8 mouse cellular contexts compared by ENCODE assay signal in the genomic region with DNA sequence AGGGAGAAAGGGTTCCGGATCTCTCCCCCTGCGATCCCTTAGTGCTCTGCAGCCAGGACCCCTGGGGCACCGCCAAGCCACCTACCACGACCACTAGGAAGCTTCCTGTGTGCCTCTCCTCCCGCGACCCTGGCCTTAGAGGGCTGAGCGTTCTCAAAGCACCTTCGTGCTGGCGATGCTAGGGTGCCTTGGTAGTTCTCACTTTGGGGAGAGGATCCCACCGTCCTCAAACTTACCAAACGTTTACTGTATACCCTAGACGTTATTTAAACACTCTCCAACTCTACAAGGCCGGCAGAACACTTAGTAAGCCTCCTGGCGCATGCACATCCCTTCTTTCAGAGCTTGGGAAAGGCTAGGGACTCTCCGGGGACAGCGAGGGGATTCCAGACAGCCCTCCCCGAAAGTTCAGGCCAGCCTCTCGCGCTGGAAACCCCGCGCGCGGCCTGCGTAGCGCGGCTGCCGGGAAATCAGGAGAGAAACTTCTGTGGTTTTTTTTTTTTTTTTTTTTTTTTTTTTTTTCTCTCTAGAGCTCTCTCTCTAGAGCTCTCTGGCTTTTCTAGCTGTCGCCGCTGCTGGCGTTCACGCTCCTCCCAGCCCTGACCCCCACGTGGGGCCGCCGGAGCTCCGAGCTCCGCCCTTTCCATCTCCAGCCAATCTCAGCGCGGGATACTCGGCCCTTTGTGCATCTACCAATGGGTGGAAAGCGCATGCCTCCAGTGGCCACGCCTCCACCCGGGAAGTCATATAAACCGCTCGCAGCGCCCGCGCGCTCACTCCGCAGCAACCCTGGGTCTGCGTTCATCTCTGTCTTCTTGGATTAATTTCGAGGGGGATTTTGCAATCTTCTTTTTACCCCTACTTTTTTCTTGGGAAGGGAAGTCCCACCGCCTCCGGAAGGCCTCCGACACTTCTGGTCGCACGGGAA. TPM values are rescaled to one million over a fixed set of nuclear protein-coding genes. Genes with fewer than 3 reads are reported as not detected.
DNase-seq lines count a peak whose midpoint lies in the region; ATAC-seq and TF ChIP-seq lines count a peak whose summit lies in the region.

Gene Gadd45b (plus strand): TSS at position 775 of the 928 bp plus-strand sequence.

- peak; percentile 100 for TF ChIP-seq POLR2A in olfactory bulb, adult 2 months (IDR thresholded peaks at IDR 0.05; ENCODE audit: insufficient read depth, low read depth, low read length)
- peak; percentile 97 for TF ChIP-seq POLR2A in thymus, adult 2 months (IDR thresholded peaks at IDR 0.05; ENCODE audit: control insufficient read depth, extremely low read depth, insufficient read depth, low read length, poor library complexity)

- H3K27ac ChIP-seq in forebrain, embryonic 14.5 days (ENCODE audit: low read depth, low read length), result peak within 1 kb of the TSS; percentile 60
- peak within 1 kb of the TSS; percentile 97 for H3K27ac ChIP-seq in layer of hippocampus, adult 2 months
- H3K27ac ChIP-seq in lung, embryonic 14.5 days (ENCODE audit: low read depth), result peak within 1 kb of the TSS; percentile 95
- H3K27ac ChIP-seq in olfactory bulb, adult 2 months (ENCODE audit: insufficient read depth, low read depth, low read length), result peak within 1 kb of the TSS; percentile 87
- peak within 1 kb of the TSS; percentile 14; the same call in 1 of the 2 replicates for H3K27ac ChIP-seq in thymus, adult 2 months (ENCODE audit: control insufficient read depth, insufficient read depth, low read length)

- peaks cover 42% of the 10 kb centered on the region for H3K27me3 ChIP-seq in forebrain, embryonic 14.5 days (replicated peaks; ENCODE audit: control insufficient read depth, insufficient read depth, low read length)
- peaks cover 43% of the 10 kb centered on the region for H3K27me3 ChIP-seq in lung, embryonic 14.5 days (ENCODE audit: insufficient read depth, low read length)
- H3K27me3 ChIP-seq in thymus, adult 2 months (ENCODE audit: control insufficient read depth, insufficient read depth, low read length), result peaks cover 12% of the 10 kb centered on the region; the same call in 1 of the 2 replicates

- peak within 1 kb of the TSS; percentile 71 for H3K9ac ChIP-seq in forebrain, embryonic 14.5 days (ENCODE audit: low read length)
- peak within 1 kb of the TSS; percentile 71 for H3K9ac ChIP-seq in lung, embryonic 14.5 days

- DNase-seq in ES-CJ7 (ENCODE audit: low read depth, low spot score), result peak; percentile 99
- peak; percentile 100 for DNase-seq in forebrain, embryonic 14.5 days (ENCODE audit: low spot score)
- DNase-seq in heart, postnatal 36 days, result peak; percentile 97 to 98
- peak; percentile 97 to 99 for DNase-seq in layer of hippocampus, adult 2 months (ENCODE audit: low spot score in 2 of 2)
- peak; percentile 100 for DNase-seq in lung, embryonic 14.5 days
- peak; percentile 98 for DNase-seq in thymus, adult 2 months

- peaks cover 36% of the 10 kb centered on the region for H3K4me1 ChIP-seq in forebrain, embryonic 14.5 days (ENCODE audit: control insufficient read depth, insufficient read depth, low read length)
- H3K4me1 ChIP-seq in lung, embryonic 14.5 days (ENCODE audit: insufficient read depth), result peaks cover 32% of the 10 kb centered on the region
- H3K4me1 ChIP-seq in olfactory bulb, adult 2 months (ENCODE audit: control insufficient read depth, insufficient read depth, low read length), result peaks cover 43% of the 10 kb centered on the region
- peaks cover 41% of the 10 kb centered on the region for H3K4me1 ChIP-seq in thymus, adult 2 months (replicated peaks; ENCODE audit: control insufficient read depth, insufficient read depth, low read length)

- WGBS in forebrain, embryonic 14.5 days, result under 1% methylated on average over 56 of the region's 56 CpGs
- under 1% methylated on average over 56 of the region's 56 CpGs for WGBS in lung, embryonic 14.5 days
- WGBS in olfactory bulb, adult 2 months, result under 1% methylated on average over 56 of the region's 56 CpGs
- WGBS in thymus, adult 2 months, result under 1% methylated on average over 56 of the region's 56 CpGs

- TF ChIP-seq CTCF in layer of hippocampus, adult 2 months (conservative IDR thresholded peaks at IDR 0.05), result no peak
- no peak for TF ChIP-seq CTCF in lung, embryonic 14.5 days (IDR thresholded peaks at IDR 0.05; ENCODE audit: low read depth)
- 0 out of 2 replicates have a peak, but pooled peaks have one; percentile 45 for TF ChIP-seq CTCF in olfactory bulb, adult 2 months (IDR thresholded peaks at IDR 0.05; ENCODE audit: insufficient read depth, low read depth, low read length)
- no peak for TF ChIP-seq CTCF in thymus, adult 2 months (IDR thresholded peaks at IDR 0.05; ENCODE audit: borderline replicate concordance, control insufficient read depth, extremely low read depth, insufficient read depth, low read length, poor library complexity)

- intact Hi-C loops in heart, postnatal 36 days (cut with DNase I), result loop anchor here (1.0 to 5.0 kb wide), 2 partner anchors 26 to 42 kb away; no protein-coding TSS in a partner anchor

- peak within 1 kb of the TSS; percentile 84 for H3K4me2 ChIP-seq in forebrain, embryonic 14.5 days (ENCODE audit: low read length)
- H3K4me2 ChIP-seq in lung, embryonic 14.5 days, result peak within 1 kb of the TSS; percentile 96

- peak within 1 kb of the TSS; percentile 44 for H3K4me3 ChIP-seq in forebrain, embryonic 14.5 days (ENCODE audit: low read depth, low read length)
- peak within 1 kb of the TSS; percentile 76 for H3K4me3 ChIP-seq in layer of hippocampus, adult 2 months
- H3K4me3 ChIP-seq in lung, embryonic 14.5 days (ENCODE audit: low read depth, low read length), result peak within 1 kb of the TSS; percentile 63
- peak within 1 kb of the TSS; percentile 80 for H3K4me3 ChIP-seq in olfactory bulb, adult 2 months (ENCODE audit: insufficient read depth, low read depth, low read length)
- H3K4me3 ChIP-seq in thymus, adult 2 months (ENCODE audit: control insufficient read depth, insufficient read depth, low read length), result peak within 1 kb of the TSS; percentile 61

- H3K9me3 ChIP-seq in forebrain, embryonic 14.5 days (replicated peaks; ENCODE audit: control insufficient read depth, low read length), result no peaks in the 10 kb centered on the region
- no peaks in the 10 kb centered on the region for H3K9me3 ChIP-seq in lung, embryonic 14.5 days (ENCODE audit: low read depth, low read length)

- ATAC-seq in cerebellum, adult (ENCODE audit: insufficient number of reproducible peaks, low FRiP score, low TSS enrichment), result peak; percentile 91
- peak; percentile 94 for ATAC-seq in forebrain, embryonic 14.5 days
- ATAC-seq in lung, embryonic 14.5 days (ENCODE audit: insufficient read depth), result peak; percentile 87

- H3K36me3 ChIP-seq in forebrain, embryonic 14.5 days (ENCODE audit: control insufficient read depth, insufficient read depth, low read length), result no peaks in the 10 kb centered on the region
- no peaks in the 10 kb centered on the region for H3K36me3 ChIP-seq in lung, embryonic 14.5 days (ENCODE audit: insufficient read depth)
- H3K36me3 ChIP-seq in thymus, adult 2 months (ENCODE audit: control insufficient read depth, insufficient read depth, low read length), result no peaks in the 10 kb centered on the region

RNA-seq across cellular contexts. Expression of gene Gadd45b, which starts in this region (rescaled TPM):
- 5.2 and 6.2 TPM in 2 replicates for polyA plus RNA-seq in forebrain, embryonic 14.5 days (2014; fragmentation: Nextera tagmentation; extraction: Ambion mirVana)
- 10 to 100 TPM; 11.0 to 18.7 TPM for total RNA-seq in heart, postnatal 36 days (2021)
- total RNA-seq in layer of hippocampus, adult 2 months (2021), result 10 to 100 TPM; 17.0 to 17.5 TPM
- 18.3 and 24.6 TPM in 2 replicates for polyA plus RNA-seq in lung, embryonic 14.5 days (2014; fragmentation: Nextera tagmentation; extraction: Ambion mirVana)
- polyA plus RNA-seq in olfactory bulb, adult 2 months (2012; ENCODE audit: insufficient read depth, insufficient read length, low replicate concordance, missing spikeins), result not detected in 2 replicates
- 36.2 and 53.2 TPM in 2 replicates for polyA plus RNA-seq in thymus, adult 2 months (2012; rRNA removed)

Comparison
In these comparisons a context has a peak if more than half of its experiments do, and no peak if none do; other contexts are left out.
1. Peak in every context shown above with its lines: DNase-seq, ATAC-seq, H3K4me3 ChIP-seq and H3K27ac ChIP-seq.
2. H3K27ac ChIP-seq: peak in every context shown above with its lines; median percentile 97 in layer of hippocampus, adult 2 months; 95 in lung, embryonic 14.5 days; 87 in olfactory bulb, adult 2 months; 60 in forebrain, embryonic 14.5 days; 14 in thymus, adult 2 months.